Mouse (Mus musculus): ENCODE measurements at regions not wholly inside any gene's neighbourhood (a gene's known extent, or its start where the extent isn't known, plus 50 kb on each side); places are given as distances from the start of the nearest gene placed in this dataset.

DNA sequence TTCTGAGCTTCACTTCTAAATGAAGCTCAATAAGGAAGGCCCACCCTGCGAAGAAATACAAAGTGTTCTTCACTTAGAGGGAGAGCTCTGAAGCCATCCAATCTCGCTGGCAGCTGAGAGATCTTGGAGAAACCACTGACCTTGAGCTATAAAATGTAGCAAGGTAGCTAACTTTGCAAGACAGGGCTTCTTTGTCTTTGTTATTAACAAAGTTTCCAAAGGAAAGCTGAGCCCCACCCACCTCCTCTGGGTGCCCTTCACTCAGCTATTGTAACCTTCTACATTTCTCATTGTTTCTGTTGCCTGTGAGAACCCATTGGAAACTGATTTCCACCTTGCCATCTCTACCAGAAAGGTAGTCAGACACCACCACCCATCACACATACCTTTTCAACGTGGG is 57.2 kb upstream of the Usp9x start:
- no peak for DNase-seq (ENCODE audit: low spot score)

DNA sequence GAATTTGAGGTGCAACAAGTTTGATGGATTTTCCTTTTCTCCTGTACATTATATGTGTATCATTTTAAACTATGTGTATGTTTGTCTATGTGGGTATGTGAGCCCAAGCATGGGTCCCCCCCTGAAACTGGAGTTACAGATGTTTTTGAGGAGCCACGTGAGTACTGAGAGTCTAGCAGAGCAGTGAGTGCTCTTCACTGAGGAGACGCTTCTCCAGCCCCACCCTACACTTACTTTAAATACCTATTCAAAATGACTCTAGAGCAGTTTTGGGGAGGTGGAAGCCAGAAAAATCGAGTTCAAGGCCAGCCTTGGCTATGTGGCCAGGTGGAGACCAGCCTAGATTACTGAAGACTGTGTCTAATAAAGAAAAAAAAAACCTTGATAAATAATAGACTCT is 58.2 kb upstream of the Usp9x start:
- DNase-seq (ENCODE audit: low spot score): no peak

DNA sequence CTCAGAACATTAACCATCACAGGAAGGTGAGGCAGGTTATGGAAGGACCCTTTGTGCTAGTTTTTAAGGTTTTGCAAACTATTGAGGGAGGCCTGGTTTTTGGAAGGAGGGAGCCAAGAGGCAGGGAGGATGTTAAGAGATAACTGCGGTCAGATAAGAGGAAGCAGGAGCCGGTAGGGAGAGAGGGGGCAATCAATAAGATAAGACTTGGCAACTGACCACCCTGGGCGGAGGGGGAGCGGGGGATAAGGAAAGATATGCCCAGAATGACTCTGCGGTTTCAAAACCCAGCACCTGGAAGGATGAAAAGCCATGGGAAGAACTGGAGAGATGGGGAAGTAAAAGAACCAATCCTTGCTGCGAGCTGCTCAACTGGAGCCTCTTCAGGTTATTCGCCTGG is 80.5 kb upstream of the Usp9x start:
- DNase-seq (ENCODE audit: low spot score): no peak

DNA sequence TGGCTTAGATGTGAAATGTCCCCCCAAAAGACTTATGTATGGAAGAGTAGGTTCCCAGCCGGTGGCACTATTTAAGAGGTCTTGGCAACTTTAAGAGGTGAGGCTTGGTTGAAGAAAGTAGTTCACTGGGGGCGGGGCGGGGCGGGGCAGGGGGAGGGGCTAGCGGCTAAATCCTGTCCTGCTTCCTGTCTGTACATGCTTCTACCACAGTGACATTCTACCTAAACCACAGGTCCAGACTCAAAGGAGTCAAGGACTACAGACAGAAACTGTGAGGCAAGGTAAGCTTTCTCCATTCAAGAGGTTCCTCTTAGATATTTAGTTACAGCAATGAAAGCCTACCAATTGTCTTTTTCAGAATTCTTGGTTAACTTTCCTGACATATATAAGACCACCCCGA is 93.6 kb upstream of the Usp9x start:
- no peak for DNase-seq (ENCODE audit: low spot score)

DNA sequence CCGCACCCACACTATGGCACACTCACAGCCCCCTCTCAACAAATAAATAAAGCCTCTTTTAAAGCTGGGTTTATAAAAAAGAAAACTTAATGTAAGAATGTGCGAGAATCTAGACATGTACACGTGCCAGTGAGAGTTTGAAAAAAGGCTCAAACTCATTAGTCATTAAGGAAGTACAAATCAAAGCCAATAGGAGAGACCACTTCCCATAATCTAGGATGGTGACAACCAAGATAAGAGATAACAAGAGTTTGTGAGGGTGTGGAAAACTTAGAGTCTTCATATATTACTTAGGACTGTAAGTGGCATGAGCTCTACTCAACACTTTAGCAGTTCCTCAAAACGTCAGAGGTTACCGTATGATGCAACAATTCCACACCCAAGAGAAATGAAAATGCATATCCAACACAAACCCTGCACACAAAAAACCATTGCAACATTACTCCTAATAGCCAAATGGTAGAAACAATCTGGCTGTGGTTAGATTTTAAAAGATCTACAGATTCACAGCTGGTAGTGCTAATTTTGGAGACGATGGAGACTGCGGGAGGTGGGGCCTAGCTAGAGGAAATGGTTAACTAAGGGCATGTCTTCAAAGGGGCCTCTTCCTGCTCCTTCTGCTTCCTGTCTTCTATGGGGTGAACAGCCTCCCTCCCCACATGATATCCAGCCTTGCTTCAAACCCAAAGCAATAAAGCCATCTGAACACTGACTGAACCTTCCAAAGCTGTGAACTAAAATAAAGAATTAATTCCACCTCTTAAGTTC is 102.1 kb upstream of the Usp9x start:
- DNase-seq (ENCODE audit: low spot score): no peak

DNA sequence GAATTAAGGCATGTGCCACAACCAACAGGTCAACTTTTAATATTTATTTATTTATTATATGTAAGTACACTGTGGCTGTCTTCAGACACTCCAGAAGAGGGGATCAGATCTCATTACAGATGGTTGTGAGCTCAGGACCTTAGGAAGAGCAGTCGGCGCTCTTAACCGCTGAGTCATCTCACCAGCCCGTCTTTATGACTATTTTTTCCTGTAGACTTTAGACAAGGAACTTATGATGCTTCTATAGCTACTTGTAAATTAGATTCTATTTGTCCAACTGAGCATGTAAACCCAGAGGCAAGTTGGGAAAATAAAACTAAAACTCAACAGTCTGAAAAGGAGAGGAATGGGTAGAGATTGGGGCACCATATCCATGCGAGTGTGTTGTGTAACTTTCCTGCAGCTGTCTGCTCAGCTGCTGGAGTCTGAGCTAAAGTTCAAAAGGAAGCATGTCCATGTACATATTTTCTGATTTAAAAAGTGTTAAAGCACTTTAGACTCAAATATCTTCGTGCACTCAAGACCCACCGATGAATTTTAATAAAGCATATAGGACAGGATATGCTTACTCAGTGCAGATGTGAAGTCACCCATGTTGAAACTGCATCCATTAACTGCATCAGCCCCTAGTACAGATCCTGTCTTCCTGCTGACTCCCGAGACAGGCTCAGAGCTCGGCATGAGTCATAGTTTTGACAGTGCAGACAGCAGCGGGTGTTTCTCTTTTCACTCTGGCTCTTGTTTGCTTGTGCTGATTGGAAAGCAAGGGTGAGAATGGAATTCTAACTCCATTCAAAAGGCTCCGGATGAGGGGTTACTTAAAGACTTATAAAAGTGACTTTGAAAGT is 111.6 kb upstream of the Usp9x start:
- peak; percentile 4 for DNase-seq (ENCODE audit: low spot score)

DNA sequence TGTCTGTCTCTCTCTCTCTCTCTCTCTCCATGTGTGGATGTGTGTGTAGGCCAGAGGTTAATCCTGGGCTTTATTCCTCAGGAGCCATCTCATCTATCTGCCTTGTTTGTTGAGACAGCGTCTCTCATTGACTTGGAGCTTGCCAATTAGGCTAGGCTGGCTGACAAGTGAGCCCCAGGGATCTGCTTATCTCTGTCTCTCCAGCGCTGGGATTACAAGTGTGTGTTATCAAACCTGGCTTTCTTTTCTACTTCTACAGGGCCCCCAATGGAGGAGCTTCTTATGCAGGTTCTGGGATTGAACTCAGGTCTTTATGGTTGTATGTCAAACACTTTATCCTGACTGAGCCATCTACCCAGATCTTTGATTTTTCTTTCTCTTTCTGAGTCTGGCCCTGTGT is 112.4 kb upstream of the Usp9x start:
- no peak for DNase-seq (ENCODE audit: low spot score)

DNA sequence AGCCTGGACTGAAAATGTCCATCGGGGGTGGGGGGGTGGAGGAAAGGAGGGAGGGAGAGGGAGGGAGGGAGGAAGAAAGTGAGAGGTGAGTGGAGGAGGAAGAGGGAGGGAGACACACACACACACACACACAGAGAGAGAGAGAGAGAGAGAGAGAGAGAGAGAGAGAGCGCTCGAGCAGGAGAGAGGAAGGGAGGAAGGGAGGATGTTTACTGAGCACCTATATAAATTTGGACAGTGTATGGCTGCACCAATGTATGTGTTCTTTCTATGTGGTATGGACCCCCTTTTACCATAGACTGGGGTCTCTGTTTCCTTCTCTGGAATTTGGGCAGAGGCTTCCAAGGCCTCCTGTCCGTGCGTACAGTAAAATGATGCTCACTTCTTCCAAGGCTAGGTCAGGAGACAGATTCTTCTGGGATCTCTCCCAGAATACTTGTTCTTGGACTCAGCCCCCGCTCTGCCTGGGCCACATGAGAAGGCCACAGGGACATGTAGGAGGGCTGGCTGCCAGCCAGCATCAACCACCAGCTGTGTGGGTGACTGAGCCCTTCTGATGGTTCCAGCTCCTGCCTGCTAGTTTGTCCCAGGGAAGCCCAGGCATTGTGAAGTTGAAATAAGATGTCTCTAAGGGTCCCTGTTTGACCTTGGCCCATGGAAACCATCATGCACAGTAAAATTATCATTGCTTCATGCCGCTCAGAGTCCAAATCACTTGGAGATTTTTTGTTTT is 120.2 kb upstream of the Usp9x start:
- DNase-seq (ENCODE audit: low spot score): no peak

DNA sequence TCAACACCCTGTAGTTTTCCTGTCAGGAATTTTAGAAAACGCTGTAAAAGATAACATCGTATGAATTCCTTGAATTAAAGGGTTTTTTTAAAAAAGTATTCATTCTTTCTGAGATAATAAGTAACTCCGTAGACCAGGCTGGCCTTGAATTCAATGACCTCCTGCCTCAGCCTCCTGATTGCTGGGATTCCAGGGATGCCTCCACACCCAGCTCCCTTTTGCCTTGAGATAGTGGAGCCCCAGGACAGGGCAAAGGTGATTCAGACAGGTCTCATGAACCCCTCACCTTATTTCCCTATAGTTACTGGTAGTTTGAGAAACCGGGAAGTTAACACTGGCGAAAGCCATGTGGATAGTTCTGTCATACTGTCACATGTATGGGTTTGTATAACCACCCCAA is 128.8 kb upstream of the Usp9x start:
- no peak for DNase-seq (ENCODE audit: low spot score)

DNA sequence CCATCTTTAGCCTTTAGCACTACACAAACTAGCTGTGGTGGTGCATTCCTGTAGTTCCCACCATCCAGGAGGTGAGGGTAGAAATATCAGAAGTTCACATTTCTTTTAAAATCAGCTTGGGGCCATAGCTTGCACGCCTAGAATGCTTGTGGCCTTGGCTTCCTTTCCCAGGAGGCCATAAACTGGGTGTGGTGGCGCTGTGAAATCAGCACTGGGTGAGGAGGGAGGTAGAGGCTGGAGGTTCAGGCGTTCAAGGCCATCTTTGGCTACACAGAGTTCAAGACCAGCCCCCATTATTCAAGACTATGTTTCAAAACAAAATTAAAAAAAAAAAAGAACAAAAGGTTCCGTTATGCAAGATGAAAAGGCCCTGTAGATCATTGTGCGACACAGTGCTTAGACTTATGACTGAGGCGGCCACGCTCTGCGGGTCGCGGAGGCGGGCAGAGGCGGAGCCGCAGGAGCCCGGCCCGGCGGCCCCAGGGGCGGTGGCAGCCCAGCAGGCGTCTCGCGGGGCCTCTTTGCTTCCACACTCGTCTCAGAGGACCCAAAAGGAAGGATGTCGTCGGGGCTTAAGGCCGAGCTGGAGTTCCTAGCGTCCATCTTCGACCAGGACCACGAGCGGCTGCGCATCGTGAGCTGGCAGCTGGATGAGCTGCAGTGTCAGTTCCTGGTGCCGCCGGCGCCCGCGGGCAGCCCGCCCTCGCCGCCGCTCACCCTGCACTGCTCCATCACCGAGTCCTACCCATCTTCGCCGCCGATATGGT is 134.7 kb upstream of the Usp9x start:
- peak; percentile 21 for DNase-seq (ENCODE audit: low spot score)

DNA sequence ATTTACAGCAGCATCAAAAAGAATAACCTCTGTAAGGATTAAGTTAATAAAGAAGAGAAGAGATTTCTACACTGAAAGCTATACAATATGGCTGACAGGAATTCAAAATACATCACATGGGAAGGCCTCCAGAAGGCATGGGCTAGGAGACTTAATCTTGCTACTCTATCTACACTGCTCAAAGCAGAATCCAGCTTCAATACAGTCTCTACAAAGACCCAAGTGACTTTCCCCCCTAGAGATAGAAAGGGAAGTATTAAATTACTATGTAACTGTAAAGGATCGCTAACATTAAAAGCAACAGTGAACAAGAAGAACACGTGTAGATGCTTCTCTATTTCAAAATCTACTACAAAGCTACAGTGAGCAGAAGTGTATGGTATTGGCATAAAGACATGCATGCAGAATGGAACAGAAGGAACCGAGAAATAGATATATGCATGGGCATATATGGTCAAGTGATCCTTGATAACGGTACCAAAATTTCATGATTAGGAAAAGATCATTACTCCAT is 137.9 kb upstream of the Usp9x start:
- DNase-seq (ENCODE audit: low spot score): no peak

DNA sequence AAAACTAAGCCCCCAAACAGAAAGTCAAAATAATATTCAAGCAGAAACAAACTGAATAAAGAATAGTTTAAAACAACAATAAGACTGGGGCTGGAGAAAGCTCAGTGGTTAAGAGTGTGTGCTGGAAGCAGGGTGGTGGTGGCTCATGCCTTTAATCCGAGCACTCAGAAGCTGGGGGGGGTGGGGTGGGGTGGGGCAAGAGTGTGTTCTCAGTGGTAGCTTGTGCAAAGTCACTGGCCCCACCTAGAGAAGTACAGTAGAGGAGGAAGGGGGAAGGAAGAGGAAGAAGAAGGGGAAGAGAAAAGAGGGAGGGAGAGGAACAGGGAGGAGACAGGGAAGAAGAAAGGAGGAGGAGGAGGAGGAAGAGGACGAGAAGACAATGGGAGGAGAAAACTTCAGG is 141.1 kb upstream of the Usp9x start:
- DNase-seq (ENCODE audit: low spot score): no peak

DNA sequence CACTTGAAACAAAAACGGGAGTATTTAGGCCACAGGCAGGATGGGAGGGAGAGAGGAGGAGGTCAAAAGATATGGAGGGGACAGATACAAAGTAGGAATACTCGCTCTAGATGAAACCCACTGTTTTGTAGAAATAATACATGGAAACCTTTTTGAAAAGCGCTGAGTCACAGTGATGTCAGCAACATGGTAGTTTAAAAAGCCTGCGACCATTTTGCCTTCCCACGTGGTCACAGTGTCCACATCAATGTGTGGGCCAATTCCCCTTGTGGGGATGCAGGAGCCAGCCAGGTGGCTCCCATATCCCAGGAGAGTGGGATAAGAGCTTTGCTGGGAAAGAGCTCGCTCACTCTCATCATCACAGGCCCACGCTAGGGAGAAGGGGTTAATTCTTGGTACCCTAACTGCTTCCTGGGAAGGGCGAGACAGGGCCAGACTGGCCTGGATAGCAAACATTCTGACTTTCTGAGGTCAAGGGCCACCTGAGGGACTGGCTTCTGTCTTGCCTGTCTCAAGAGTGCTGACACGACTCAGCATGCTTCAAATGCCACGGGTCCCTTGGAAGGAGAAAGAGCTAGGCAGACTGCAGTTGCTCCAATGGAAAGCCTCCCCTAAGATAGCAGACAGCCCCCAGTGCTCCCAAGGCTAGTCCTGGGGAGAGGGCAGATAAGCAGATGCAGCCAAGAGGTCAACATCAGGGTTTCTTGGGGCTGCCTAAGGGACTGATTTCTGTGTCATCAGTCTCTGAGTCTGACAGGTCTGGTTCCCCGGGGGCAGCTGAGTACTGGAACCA is 143.3 kb upstream of the Usp9x start:
- DNase-seq (ENCODE audit: low spot score): no peak

DNA sequence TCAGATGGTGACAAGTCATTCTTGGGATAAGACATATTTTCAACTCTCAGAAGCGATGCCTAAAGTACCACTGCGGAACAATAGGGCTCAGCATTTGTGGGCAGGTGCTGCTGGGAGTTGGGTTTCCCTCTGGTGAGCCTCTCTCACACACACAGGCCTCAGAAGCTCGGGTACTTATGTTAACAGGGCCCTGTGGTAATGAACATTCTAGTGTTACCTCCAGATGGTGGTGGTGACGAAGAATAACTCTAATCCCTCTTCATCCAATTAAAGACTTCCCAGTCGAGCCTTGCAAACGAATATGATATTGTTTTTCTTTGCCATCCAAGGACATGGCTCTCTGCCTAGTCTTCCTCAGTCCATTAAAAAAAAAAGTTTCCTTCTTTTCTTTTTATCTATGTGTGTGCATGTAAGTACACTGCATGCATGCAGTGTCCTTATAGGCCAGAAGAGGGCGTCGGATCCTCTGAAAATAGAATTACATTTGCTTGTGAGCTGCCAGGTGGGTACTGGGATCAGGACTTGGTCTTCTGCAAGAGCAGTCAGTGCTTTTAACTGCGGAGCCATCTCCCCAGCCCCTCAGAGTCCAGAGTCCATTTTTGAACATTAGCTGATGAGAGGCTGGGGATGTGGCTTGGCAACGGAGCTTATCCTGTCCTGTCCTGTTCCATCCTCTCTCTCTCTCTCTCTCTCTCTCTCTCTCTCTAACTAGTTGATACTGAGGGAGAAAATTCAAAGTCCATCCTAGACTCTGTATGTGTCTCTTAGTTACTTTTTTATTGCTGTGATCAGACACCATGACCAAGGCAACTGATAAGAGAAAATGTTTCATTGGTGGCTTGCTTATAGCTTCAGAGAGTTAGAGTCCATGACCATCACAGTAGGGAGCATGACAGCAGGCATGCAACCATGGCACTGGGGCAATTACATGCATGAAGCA is 146.3 kb upstream of the Usp9x start:
- DNase-seq (ENCODE audit: low spot score): no peak

DNA sequence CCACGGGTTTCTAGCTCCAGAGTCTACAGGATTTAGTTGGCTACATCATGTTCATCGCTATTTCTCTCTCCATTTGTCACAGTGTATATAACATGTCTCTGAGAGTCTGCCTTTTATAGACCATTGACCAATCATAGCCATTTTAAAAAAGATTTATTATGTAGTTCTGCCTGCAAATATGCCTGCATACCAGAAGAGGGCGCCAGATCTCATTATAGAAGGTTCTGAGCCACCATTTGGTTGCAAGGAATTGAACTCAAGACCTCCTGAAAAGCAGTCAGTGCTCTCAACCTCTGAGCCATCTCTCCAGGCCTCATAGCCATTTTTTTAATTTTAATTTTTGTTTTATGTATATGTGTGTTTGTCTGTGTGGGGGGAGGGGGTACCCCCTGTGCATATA is 151.7 kb upstream of the Usp9x start:
- no peak for DNase-seq (ENCODE audit: low spot score)

DNA sequence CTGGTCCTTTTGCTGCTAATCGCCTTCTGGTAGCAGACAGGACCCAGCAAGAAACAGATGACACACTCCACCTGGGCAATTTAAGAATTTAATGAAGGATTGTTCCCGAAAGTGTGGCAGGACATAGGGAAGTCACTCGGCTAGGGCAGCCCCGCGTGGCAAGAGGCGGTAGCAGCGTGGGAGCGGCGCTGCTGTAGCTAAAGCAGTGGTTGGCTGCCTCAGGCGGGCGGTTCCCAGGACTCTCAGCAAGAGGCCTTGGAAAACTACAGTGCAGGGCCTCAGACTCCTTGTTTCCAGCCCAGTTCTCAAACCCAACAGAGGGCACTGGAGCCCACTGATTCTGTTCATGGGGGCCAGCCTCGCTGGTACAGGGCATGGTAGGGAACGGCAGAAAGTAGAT is 154.2 kb upstream of the Usp9x start:
- DNase-seq (ENCODE audit: low spot score): peak; percentile 23

DNA sequence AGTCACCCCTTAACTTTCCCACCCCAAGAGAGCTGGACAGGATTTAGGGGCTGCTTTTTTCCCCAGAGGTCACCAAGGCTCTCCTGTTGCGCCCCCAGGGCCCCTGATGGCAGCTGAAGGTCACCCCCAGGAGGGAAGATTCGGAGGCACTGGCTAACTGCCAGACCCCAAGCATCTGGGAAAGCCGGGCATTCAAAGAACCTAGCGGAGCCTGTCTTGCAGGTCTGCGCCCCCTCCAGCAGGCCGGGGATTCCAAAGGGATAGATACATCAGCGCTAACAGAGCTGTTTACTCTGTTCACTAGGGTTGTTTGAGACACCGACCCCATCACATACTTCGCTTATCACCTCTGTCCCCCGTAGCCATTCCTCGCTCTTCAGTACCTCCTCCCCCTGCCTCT is 154.6 kb upstream of the Usp9x start:
- DNase-seq (ENCODE audit: low spot score): no peak

DNA sequence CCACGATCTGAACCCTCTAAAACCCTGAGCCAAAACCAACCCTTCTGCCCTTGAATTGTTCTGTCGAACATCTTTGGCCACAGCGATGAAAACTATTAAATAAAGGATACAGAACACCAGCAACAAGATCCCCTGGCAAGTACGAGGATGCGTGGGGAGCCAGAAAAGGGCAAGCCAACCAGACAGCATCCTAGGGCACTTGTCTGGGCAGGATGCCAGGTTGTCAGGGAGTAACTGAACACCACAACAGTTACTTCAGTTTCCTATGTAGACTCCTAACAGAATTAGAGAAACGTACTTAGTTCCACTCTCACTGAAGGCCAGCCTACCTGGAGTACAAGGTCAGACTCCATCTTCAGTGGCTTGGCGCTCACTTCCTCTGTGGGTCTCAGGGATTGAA is 138.4 kb upstream of the Med14 start:
- DNase-seq (ENCODE audit: low spot score): no peak

DNA sequence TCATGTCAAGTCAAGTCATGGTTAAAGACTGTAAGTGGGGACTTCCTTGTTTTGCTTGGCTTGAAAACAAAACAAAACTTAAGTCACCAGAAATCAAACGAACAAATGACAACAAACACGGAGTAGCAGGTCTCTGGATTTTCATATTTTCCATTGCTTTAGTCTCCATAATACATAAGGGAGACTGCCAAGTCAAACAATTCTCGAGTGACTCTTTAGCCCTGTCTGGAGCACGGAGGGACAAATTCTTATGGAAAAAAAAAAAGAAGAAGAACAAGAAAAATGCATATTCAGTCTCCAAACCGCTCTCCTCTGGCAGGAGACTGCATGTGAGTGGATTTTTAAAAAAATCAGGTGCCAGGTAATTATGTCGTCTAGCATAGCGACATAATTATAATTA is 129.6 kb upstream of the Med14 start:
- no peak for DNase-seq (ENCODE audit: low spot score)

DNA sequence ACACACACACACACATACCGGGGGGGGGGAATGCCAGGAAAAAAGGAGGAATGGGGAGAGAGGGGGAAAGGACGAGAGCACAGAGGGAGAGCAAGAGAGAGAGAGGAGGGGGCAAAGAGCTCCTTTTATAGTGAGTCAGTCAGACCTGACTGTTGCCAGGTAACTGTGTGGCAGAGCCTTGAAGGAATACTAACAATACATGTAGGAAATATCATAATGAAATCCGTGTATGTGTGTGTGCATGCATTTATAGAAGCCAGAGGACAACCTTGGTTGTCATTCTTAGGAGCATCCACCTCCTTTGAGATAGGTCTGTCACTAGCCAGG is 127.6 kb upstream of the Med14 start:
- DNase-seq (ENCODE audit: low spot score): no peak

Data from urinary bladder, postnatal 25 days (tissue).